Mouse (Mus musculus): ENCODE data around the gene Sox5. TPM values are rescaled to one million over a fixed set of nuclear protein-coding genes. Genes with fewer than 3 reads are reported as not detected.

The Sox5 gene
- total and polyA plus RNA-seq, 3 experiments: 1.7 to 3.4 (median 2.4) TPM

- H3K36me3 ChIP-seq (ENCODE audit: control insufficient read depth, insufficient read depth, low read length): no peaks in the 10 kb centered on the region
- H3K4me1 ChIP-seq (ENCODE audit: control insufficient read depth, insufficient read depth, low read length): no peaks in the 10 kb centered on the region; the same call in 1 of the 2 replicates
- no peaks in the 10 kb centered on the region for H3K27me3 ChIP-seq (ENCODE audit: control insufficient read depth, insufficient read depth, low read length)
- H3K79me2 ChIP-seq (replicated peaks; ENCODE audit: control insufficient read depth, insufficient read depth, low read length): no peaks in the 10 kb centered on the region
- peak overlapping the region; percentile 38 for H3K4me3 ChIP-seq
- peak overlapping the region; percentile 66 for H3K27ac ChIP-seq
- intact Hi-C loops (cut with DNase I): no loop called here
- WGBS: 32% methylated on average over 12 of the region's 12 CpGs
- TF ChIP-seq CTCF (IDR thresholded peaks at IDR 0.05) (no peak), POLR2A (IDR thresholded peaks at IDR 0.05; ENCODE audit: insufficient read depth, low read depth, low read length) (no peak), EP300 (IDR thresholded peaks at IDR 0.05; ENCODE audit: insufficient read depth, low read depth, low read length) (no peak)
- H3K9ac ChIP-seq (ENCODE audit: low read depth, low read length): peak overlapping the region; percentile 40; the same call in 1 of the 2 replicates
- peak; percentile 26 to 44 for DNase-seq
Observed at GRCm38 (mm10) chr6:144181083-144181866, 600.5 kb downstream of the Sox5 start.

DNA sequence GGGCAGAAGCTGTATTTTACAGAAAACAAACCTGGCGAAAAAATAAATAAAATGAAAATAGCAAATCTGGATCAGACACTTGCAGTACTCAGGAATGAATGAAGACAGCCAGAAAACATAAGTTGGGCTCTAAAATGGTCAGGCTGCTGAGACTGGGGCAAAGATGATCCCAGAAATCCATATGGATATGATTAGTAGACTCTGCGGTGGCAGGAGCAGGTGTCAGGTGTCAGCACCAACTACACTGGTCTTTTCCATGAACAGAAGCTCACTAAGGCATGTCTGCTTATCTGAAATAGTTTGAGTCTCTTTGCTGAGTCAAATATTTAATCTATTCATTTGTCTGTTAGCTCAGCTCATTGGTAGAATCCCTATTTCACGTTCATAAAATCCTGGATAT, 602.7 kb downstream of the Sox5 start:
- 73% methylated on average over 3 of the region's 3 CpGs for WGBS
- DNase-seq: no peak
- Histone ChIP-seq H3K79me2 (replicated peaks; ENCODE audit: control insufficient read depth, insufficient read depth, low read length) (no peaks in the 10 kb centered on the region), H3K4me1 (ENCODE audit: control insufficient read depth, insufficient read depth, low read length) (no peaks in the 10 kb centered on the region; the same call in 1 of the 2 replicates), H3K9ac (ENCODE audit: low read depth, low read length) (no peak overlapping the region), H3K36me3 (ENCODE audit: control insufficient read depth, insufficient read depth, low read length) (no peaks in the 10 kb centered on the region), H3K4me3 (no peak overlapping the region), H3K27me3 (ENCODE audit: control insufficient read depth, insufficient read depth, low read length) (no peaks in the 10 kb centered on the region), H3K27ac (no peak overlapping the region)
- no peak for TF ChIP-seq EP300 (IDR thresholded peaks at IDR 0.05; ENCODE audit: insufficient read depth, low read depth, low read length)
- intact Hi-C loops (cut with DNase I): no loop called here

DNA sequence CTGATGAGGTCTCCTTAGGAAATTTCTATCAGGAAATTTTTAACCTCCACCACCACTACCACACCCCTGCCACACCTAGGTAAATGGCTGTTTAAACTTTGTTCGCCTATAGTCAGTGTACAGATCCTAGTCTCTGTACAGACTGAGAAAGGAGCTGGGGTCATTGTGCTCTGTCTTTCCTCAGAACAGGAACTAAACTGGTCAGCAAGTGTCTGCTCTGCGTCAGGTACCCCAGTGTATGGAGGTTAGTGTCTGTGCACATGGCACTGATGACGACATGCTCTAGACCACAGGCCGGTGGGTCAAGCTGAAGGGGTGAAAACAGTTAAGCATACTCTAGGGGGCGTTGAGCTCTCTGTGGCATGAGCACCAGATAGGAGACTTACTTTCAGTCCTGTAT, 605.1 kb downstream of the Sox5 start:
- Histone ChIP-seq H3K27ac (no peak overlapping the region), H3K79me2 (replicated peaks; ENCODE audit: control insufficient read depth, insufficient read depth, low read length) (no peaks in the 10 kb centered on the region), H3K4me3 (no peak overlapping the region), H3K4me1 (ENCODE audit: control insufficient read depth, insufficient read depth, low read length) (no peaks in the 10 kb centered on the region; the same call in 1 of the 2 replicates), H3K36me3 (ENCODE audit: control insufficient read depth, insufficient read depth, low read length) (no peaks in the 10 kb centered on the region), H3K27me3 (ENCODE audit: control insufficient read depth, insufficient read depth, low read length) (no peaks in the 10 kb centered on the region), H3K9ac (ENCODE audit: low read depth, low read length) (no peak overlapping the region)
- WGBS: 82% methylated on average over 5 of the region's 5 CpGs
- intact Hi-C loops (cut with DNase I): no loop called here
- DNase-seq: no peak
- no peak for TF ChIP-seq CTCF (IDR thresholded peaks at IDR 0.05)
- TF ChIP-seq POLR2A (IDR thresholded peaks at IDR 0.05; ENCODE audit: insufficient read depth, low read depth, low read length): no peak
- TF ChIP-seq EP300 (IDR thresholded peaks at IDR 0.05; ENCODE audit: insufficient read depth, low read depth, low read length): no peak

DNA sequence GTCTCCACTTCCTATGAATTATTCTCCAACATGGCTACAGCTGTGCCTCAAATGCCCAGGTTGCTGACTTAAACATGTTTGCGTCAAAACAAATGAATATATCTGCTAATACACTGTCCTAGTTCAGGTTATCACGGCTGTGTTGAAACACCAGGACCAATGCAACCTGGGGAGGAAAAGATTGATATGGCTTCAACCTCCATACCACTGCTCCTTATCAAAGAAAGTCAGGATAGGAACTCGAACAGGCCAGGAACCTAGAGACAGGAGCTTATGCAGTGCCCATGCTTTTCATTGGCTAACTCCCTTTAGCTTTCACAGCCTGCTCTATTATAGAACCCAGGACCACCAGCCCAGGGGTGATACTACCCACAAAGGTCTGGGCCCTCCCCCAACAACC, 606.2 kb downstream of the Sox5 start:
- no peaks in the 10 kb centered on the region for H3K79me2 ChIP-seq (replicated peaks; ENCODE audit: control insufficient read depth, insufficient read depth, low read length)
- WGBS: 69% methylated on average over 3 of the region's 3 CpGs
- intact Hi-C loops (cut with DNase I): no loop called here
- no peak for DNase-seq
- H3K36me3 ChIP-seq (ENCODE audit: control insufficient read depth, insufficient read depth, low read length): no peaks in the 10 kb centered on the region
- H3K9ac ChIP-seq (ENCODE audit: low read depth, low read length): no peak overlapping the region
- no peak for TF ChIP-seq POLR2A (IDR thresholded peaks at IDR 0.05; ENCODE audit: insufficient read depth, low read depth, low read length)
- no peak for TF ChIP-seq CTCF (IDR thresholded peaks at IDR 0.05)
- no peak for TF ChIP-seq EP300 (IDR thresholded peaks at IDR 0.05; ENCODE audit: insufficient read depth, low read depth, low read length)
- no peak overlapping the region for H3K27ac ChIP-seq
- no peak overlapping the region for H3K4me3 ChIP-seq
- no peaks in the 10 kb centered on the region for H3K27me3 ChIP-seq (ENCODE audit: control insufficient read depth, insufficient read depth, low read length)
- H3K4me1 ChIP-seq (ENCODE audit: control insufficient read depth, insufficient read depth, low read length): no peaks in the 10 kb centered on the region; the same call in 1 of the 2 replicates

- 78% methylated on average over 4 of the region's 4 CpGs for WGBS
- no peak overlapping the region for H3K9ac ChIP-seq (ENCODE audit: low read depth, low read length)
- intact Hi-C loops (cut with DNase I): no loop called here
- no peaks in the 10 kb centered on the region for H3K27me3 ChIP-seq (ENCODE audit: control insufficient read depth, insufficient read depth, low read length)
- DNase-seq: no peak
- H3K27ac ChIP-seq: no peak overlapping the region
- H3K36me3 ChIP-seq (ENCODE audit: control insufficient read depth, insufficient read depth, low read length): no peaks in the 10 kb centered on the region
- no peaks in the 10 kb centered on the region for H3K79me2 ChIP-seq (replicated peaks; ENCODE audit: control insufficient read depth, insufficient read depth, low read length)
- no peaks in the 10 kb centered on the region for H3K4me1 ChIP-seq (ENCODE audit: control insufficient read depth, insufficient read depth, low read length)
- no peak for TF ChIP-seq CTCF (IDR thresholded peaks at IDR 0.05)
- TF ChIP-seq POLR2A (IDR thresholded peaks at IDR 0.05; ENCODE audit: insufficient read depth, low read depth, low read length): no peak
- TF ChIP-seq EP300 (IDR thresholded peaks at IDR 0.05; ENCODE audit: insufficient read depth, low read depth, low read length): no peak
- no peak overlapping the region for H3K4me3 ChIP-seq
Observed at GRCm38 (mm10) chr6:144170541-144170940, 611.2 kb downstream of the Sox5 start.

- 58% methylated on average over 4 of the region's 4 CpGs for WGBS
- TF ChIP-seq EP300 (IDR thresholded peaks at IDR 0.05; ENCODE audit: insufficient read depth, low read depth, low read length) (no peak), CTCF (IDR thresholded peaks at IDR 0.05) (no peak), POLR2A (IDR thresholded peaks at IDR 0.05; ENCODE audit: insufficient read depth, low read depth, low read length) (no peak)
- no peak for DNase-seq
- Histone ChIP-seq H3K79me2 (replicated peaks; ENCODE audit: control insufficient read depth, insufficient read depth, low read length) (no peaks in the 10 kb centered on the region), H3K9ac (ENCODE audit: low read depth, low read length) (no peak overlapping the region), H3K36me3 (ENCODE audit: control insufficient read depth, insufficient read depth, low read length) (no peaks in the 10 kb centered on the region), H3K27ac (no peak overlapping the region), H3K4me3 (no peak overlapping the region), H3K4me1 (ENCODE audit: control insufficient read depth, insufficient read depth, low read length) (no peaks in the 10 kb centered on the region), H3K27me3 (ENCODE audit: control insufficient read depth, insufficient read depth, low read length) (no peaks in the 10 kb centered on the region)
- intact Hi-C loops (cut with DNase I): no loop called here
Observed at GRCm38 (mm10) chr6:144169791-144170190, 612.0 kb downstream of the Sox5 start.

Data from heart, adult 2 months (tissue).